Mouse (Mus musculus) myocyte (in vitro differentiated cells): ENCODE results near the gene Usp32.

ENCODE experiments used
- CEBPB ChIP-seq: IDR thresholded peaks from 2 replicates; pipeline ENCODE4 v1.6.1; 2011; ENCODE audit warnings: mild to moderate bottlenecking, moderate library complexity; ENCODE audit not compliant: poor library complexity, insufficient read depth, severe bottlenecking
- MAX ChIP-seq: IDR thresholded peaks from one replicate; pipeline ENCODE4 v1.6.1; 2011; ENCODE audit warnings: low read depth, mild to moderate bottlenecking, control low read depth
- POLR2A ChIP-seq: IDR thresholded peaks from one replicate; pipeline ENCODE4 v1.6.1; 2011; ENCODE audit warnings: low read depth, mild to moderate bottlenecking, control low read depth, moderate library complexity; ENCODE audit not compliant: insufficient read length
- POLR2AphosphoS2 ChIP-seq: IDR thresholded peaks from one replicate; pipeline ENCODE4 v1.6.1; 2011; ENCODE audit warnings: low read depth, control low read depth; ENCODE audit not compliant: insufficient read length
- TCF12 ChIP-seq: IDR thresholded peaks from one replicate; pipeline ENCODE4 v1.6.1; 2011; ENCODE audit warnings: mild to moderate bottlenecking, control low read depth; ENCODE audit not compliant: poor library complexity, insufficient read depth, severe bottlenecking
- USF1 ChIP-seq: IDR thresholded peaks from one replicate; pipeline ENCODE4 v1.6.1; 2011; ENCODE audit warnings: low read depth, mild to moderate bottlenecking, control low read depth, moderate library complexity

DNA sequence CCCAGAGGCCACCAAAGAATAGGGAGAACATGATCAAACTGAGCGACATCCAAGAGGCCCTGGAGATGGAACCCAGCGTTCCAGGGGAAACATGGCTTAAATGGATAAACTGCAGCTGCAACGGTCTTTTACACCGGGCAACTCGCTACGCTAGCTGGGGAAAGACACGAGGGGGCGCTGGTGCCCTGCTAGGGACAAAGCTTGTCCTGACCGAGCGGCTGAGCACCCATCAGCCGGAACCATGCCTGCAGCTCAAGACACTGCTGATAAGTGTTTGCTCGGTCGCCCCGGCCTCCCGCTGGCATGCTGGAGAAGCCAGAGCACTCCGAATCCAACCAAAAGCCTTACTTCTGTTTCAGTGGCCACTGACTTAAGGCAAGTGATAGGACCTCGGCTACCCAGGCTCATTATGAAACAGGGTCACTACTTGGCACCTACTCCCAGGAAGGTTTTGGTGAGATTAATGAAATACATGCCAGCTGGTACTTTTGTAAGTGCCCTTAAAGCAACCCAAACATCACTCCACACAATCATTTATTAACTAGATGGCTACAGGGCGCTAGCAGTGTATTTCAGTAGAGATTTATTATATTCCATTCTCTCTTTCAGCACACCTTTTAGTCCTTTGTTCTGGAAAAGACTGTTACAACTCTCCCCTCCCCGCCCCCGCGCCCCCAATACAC lies 30.2 kb upstream of the Usp32 start, which contains the start of gene 1700125H20Rik:
- TF ChIP-seq POLR2A (no peak), CEBPB (no peak), MAX (no peak), USF1 (no peak), TCF12 (no peak), POLR2AphosphoS2 (no peak)
